8 mouse cellular contexts compared by ENCODE assay signal in the genomic region with DNA sequence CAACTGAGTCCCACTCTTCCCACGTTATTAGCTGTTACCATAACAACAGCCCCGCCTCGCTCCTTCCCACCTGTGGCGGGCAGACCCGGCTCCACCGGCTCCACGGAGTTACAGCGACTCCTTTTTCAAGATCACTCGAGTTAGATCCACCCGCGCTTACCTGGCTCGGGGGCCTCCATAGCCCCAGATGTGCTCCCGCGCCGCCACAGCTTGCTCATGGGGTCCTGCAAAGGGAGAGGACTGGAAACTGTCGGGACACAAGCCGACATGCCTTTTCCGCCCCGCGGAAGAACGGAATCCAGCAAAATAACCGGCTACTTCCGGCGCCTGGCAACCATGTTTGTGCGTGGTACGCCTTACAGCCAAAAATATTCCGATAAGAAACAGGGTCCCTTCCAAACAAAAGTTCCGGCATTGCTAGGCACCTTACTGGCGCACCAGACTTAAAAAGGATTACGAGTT. TPM values are rescaled to one million over a fixed set of nuclear protein-coding genes. Genes with fewer than 3 reads are reported as not detected.
DNase-seq lines count a peak whose midpoint lies in the region; ATAC-seq and TF ChIP-seq lines count a peak whose summit lies in the region.

No protein-coding gene starts in this region.

- H3K27me3 ChIP-seq in E14TG2a.4 (ENCODE audit: insufficient read depth, low read length): no peaks in the 10 kb centered on the region
- H3K27me3 ChIP-seq in forebrain, embryonic 12.5 days: no peaks in the 10 kb centered on the region
- no peaks in the 10 kb centered on the region for H3K27me3 ChIP-seq in neural tube, embryonic 15.5 days (replicated peaks)

- H3K4me2 ChIP-seq in forebrain, embryonic 12.5 days: peak overlapping the region; percentile 90
- peak overlapping the region; percentile 90 for H3K4me2 ChIP-seq in neural tube, embryonic 15.5 days

- H3K9ac ChIP-seq in forebrain, embryonic 12.5 days: peak overlapping the region; percentile 74
- peak overlapping the region; percentile 55 for H3K9ac ChIP-seq in neural tube, embryonic 15.5 days (replicated peaks)

- H3K36me3 ChIP-seq in E14TG2a.4 (ENCODE audit: insufficient read depth, low read length): peaks cover 13% of the 10 kb centered on the region
- H3K36me3 ChIP-seq in forebrain, embryonic 12.5 days (replicated peaks): peaks cover 10% of the 10 kb centered on the region; the same call in 1 of the 2 replicates
- H3K36me3 ChIP-seq in neural tube, embryonic 15.5 days: peaks cover 3% of the 10 kb centered on the region; the same call in 1 of the 2 replicates

- DNase-seq in c-Kit-positive CD71-positive TER-119-positive erythroid progenitor cells, embryonic 14.5 days (ENCODE audit: low spot score): peak; percentile 94
- peak; percentile 94 to 97 for DNase-seq in heart, postnatal 10 days
- DNase-seq in layer of hippocampus, adult 11-12 months (ENCODE audit: low spot score): peak; percentile 93
- DNase-seq in lung, adult 18-20 months: peak; percentile 92 to 95
- peak; percentile 90 for DNase-seq in testis, postnatal 14 days (ENCODE audit: low spot score)

- peak overlapping the region; percentile 91 for H3K4me3 ChIP-seq in E14TG2a.4 (replicated peaks; ENCODE audit: low read length)
- H3K4me3 ChIP-seq in forebrain, embryonic 12.5 days (replicated peaks): peak overlapping the region; percentile 66
- H3K4me3 ChIP-seq in neural tube, embryonic 15.5 days (replicated peaks): peak overlapping the region; percentile 72

- WGBS in forebrain, embryonic 12.5 days: 1% methylated on average over 30 of the region's 30 CpGs
- under 1% methylated on average over 30 of the region's 30 CpGs for WGBS in neural tube, embryonic 15.5 days

- peak; percentile 1; the same call in 1 of the 2 replicates for ATAC-seq in forebrain, embryonic 12.5 days (ENCODE audit: low FRiP score)
- 0 out of 2 replicates have a peak, but pooled peaks have one; percentile 13 for ATAC-seq in neural tube, embryonic 15.5 days (ENCODE audit: low FRiP score)

- H3K4me1 ChIP-seq in E14TG2a.4 (replicated peaks; ENCODE audit: low read depth, low read length): peaks cover 44% of the 10 kb centered on the region
- peaks cover 36% of the 10 kb centered on the region for H3K4me1 ChIP-seq in forebrain, embryonic 12.5 days
- peaks cover 37% of the 10 kb centered on the region for H3K4me1 ChIP-seq in neural tube, embryonic 15.5 days

- H3K9me3 ChIP-seq in E14TG2a.4 (ENCODE audit: low read length): no peaks in the 10 kb centered on the region
- H3K9me3 ChIP-seq in forebrain, embryonic 12.5 days: no peaks in the 10 kb centered on the region
- H3K9me3 ChIP-seq in neural tube, embryonic 15.5 days (replicated peaks): no peaks in the 10 kb centered on the region

- intact Hi-C loops in heart, postnatal 10 days (cut with DNase I): loop anchor here (5.0 kb wide), 1 partner anchor 142 kb away; no protein-coding TSS in a partner anchor

- no peak for TF ChIP-seq CTCF in E14TG2a.4 (conservative IDR thresholded peaks at IDR 0.05; ENCODE audit: low read length)

- H3K27ac ChIP-seq in forebrain, embryonic 12.5 days: peak overlapping the region; percentile 71
- peak overlapping the region; percentile 54; the same call in 1 of the 2 replicates for H3K27ac ChIP-seq in neural tube, embryonic 15.5 days (replicated peaks)

RNA-seq across cellular contexts. Expression of a gene that starts 0.3 kb away (rescaled TPM):
- polyA plus RNA-seq in forebrain, embryonic 12.5 days (2016; fragmentation: Nextera tagmentation; extraction: Ambion mirVana): 19.0 and 20.6 TPM in 2 replicates
- total RNA-seq in heart, postnatal 10 days (2021): 10 to 100 TPM; 14.6 to 17.6 TPM
- 12.0 and 12.3 TPM in 2 replicates for polyA plus RNA-seq in neural tube, embryonic 15.5 days (2015; fragmentation: Nextera tagmentation; extraction: Ambion mirVana)

RNA-seq across cellular contexts. Expression of a gene that starts 3.5 kb away (rescaled TPM):
- polyA plus RNA-seq in forebrain, embryonic 12.5 days (2016; fragmentation: Nextera tagmentation; extraction: Ambion mirVana): 202 and 219 TPM in 2 replicates
- 10 to 100 TPM; 83.1 to 83.9 TPM for total RNA-seq in heart, postnatal 10 days (2021)
- 146 and 155 TPM in 2 replicates for polyA plus RNA-seq in neural tube, embryonic 15.5 days (2015; fragmentation: Nextera tagmentation; extraction: Ambion mirVana)

RNA-seq across cellular contexts. Expression of a gene that starts 9.6 kb away (rescaled TPM):
- 37.4 and 38.6 TPM in 2 replicates for polyA plus RNA-seq in forebrain, embryonic 12.5 days (2016; fragmentation: Nextera tagmentation; extraction: Ambion mirVana)
- 10 to 100 TPM; 13.4 to 15.8 TPM for total RNA-seq in heart, postnatal 10 days (2021)
- polyA plus RNA-seq in neural tube, embryonic 15.5 days (2015; fragmentation: Nextera tagmentation; extraction: Ambion mirVana): 26.1 and 31.3 TPM in 2 replicates

RNA-seq across cellular contexts. Expression of a gene that starts 10.4 kb away (rescaled TPM):
- 19.9 and 20.1 TPM in 2 replicates for polyA plus RNA-seq in forebrain, embryonic 12.5 days (2016; fragmentation: Nextera tagmentation; extraction: Ambion mirVana)
- total RNA-seq in heart, postnatal 10 days (2021): 10 to 100 TPM; 10.7 to 11.7 TPM
- polyA plus RNA-seq in neural tube, embryonic 15.5 days (2015; fragmentation: Nextera tagmentation; extraction: Ambion mirVana): 17.1 and 23.7 TPM in 2 replicates

RNA-seq across cellular contexts. Expression of a gene that starts 16.0 kb away (rescaled TPM):
- polyA plus RNA-seq in forebrain, embryonic 12.5 days (2016; fragmentation: Nextera tagmentation; extraction: Ambion mirVana): 117 TPM in 2 replicates
- 100 to 1,000 TPM; 111 to 125 TPM for total RNA-seq in heart, postnatal 10 days (2021)
- polyA plus RNA-seq in neural tube, embryonic 15.5 days (2015; fragmentation: Nextera tagmentation; extraction: Ambion mirVana): 121 and 123 TPM in 2 replicates

Comparison
In these comparisons a context has a peak if more than half of its experiments do, and no peak if none do; other contexts are left out.
1. Peak in every context shown above with its lines: DNase-seq, ATAC-seq, H3K4me3 ChIP-seq and H3K27ac ChIP-seq.